Mouse (Mus musculus): ENCODE data around the gene Osbpl3. TPM values are rescaled to one million over a fixed set of nuclear protein-coding genes. Genes with fewer than 3 reads are reported as not detected.

Gene Osbpl3
- polyA plus RNA-seq, 1 experiment from 2014 or later = 4.4 TPM

GRCm38 (mm10) chr6:50333346-50333745 is 122.7 kb downstream of the Osbpl3 start:
- Histone ChIP-seq H3K27ac (no peak overlapping the region), H3K36me3 (ENCODE audit: inconsistent target) (no peaks in the 10 kb centered on the region)
- WGBS (ENCODE audit: missing documents) = 91% methylated on average over 6 of the region's 6 CpGs

GRCm38 (mm10) chr6:50331477-50331876 is 124.5 kb downstream of the Osbpl3 start:
- Histone ChIP-seq H3K36me3 (ENCODE audit: inconsistent target) (peaks cover 4% of the 10 kb centered on the region; the same call in 1 of the 2 replicates), H3K4me3 (ENCODE audit: inconsistent target) (no peak overlapping the region), H3K27ac (no peak overlapping the region), H3K79me2 (ENCODE audit: inconsistent target) (no peaks in the 10 kb centered on the region)
- WGBS (ENCODE audit: missing documents) = 81% methylated on average over 2 of the region's 2 CpGs

More at GRCm38 (mm10) chr6:50333346-50333745, 122.7 kb downstream of the Osbpl3 start:
- Histone ChIP-seq H3K4me3 (ENCODE audit: inconsistent target) (no peak overlapping the region), H3K79me2 (ENCODE audit: inconsistent target) (no peaks in the 10 kb centered on the region)

- Histone ChIP-seq H3K36me3 (ENCODE audit: inconsistent target) (peaks cover 6% of the 10 kb centered on the region; the same call in 1 of the 2 replicates), H3K79me2 (ENCODE audit: inconsistent target) (no peaks in the 10 kb centered on the region), H3K27ac (no peak overlapping the region), H3K4me3 (ENCODE audit: inconsistent target) (no peak overlapping the region)
- 93% methylated on average over 8 of the region's 8 CpGs for WGBS (ENCODE audit: missing documents)
Measured at GRCm38 (mm10) chr6:50329380-50329779, 126.6 kb downstream of the Osbpl3 start.

GRCm38 (mm10) chr6:50328901-50329300 is 127.1 kb downstream of the Osbpl3 start:
- H3K79me2 ChIP-seq (ENCODE audit: inconsistent target) = no peaks in the 10 kb centered on the region
- 94% methylated on average over 7 of the region's 7 CpGs for WGBS (ENCODE audit: missing documents)
- peaks cover 6% of the 10 kb centered on the region; the same call in 1 of the 2 replicates for H3K36me3 ChIP-seq (ENCODE audit: inconsistent target)
- H3K27ac ChIP-seq = no peak overlapping the region
- no peak overlapping the region for H3K4me3 ChIP-seq (ENCODE audit: inconsistent target)

- 92% methylated on average over 4 of the region's 4 CpGs for WGBS (ENCODE audit: missing documents)
- H3K36me3 ChIP-seq (ENCODE audit: inconsistent target) = peaks cover 6% of the 10 kb centered on the region; the same call in 1 of the 2 replicates
- H3K79me2 ChIP-seq (ENCODE audit: inconsistent target) = no peaks in the 10 kb centered on the region
Measured at GRCm38 (mm10) chr6:50326192-50326591, 129.8 kb downstream of the Osbpl3 start.

GRCm38 (mm10) chr6:50325485-50325884 is 130.5 kb downstream of the Osbpl3 start:
- H3K4me3 ChIP-seq (ENCODE audit: inconsistent target) = no peak overlapping the region
- WGBS (ENCODE audit: missing documents) = 41% methylated on average over 9 of the region's 9 CpGs
- H3K79me2 ChIP-seq (ENCODE audit: inconsistent target) = no peaks in the 10 kb centered on the region
- no peak overlapping the region for H3K27ac ChIP-seq
- H3K36me3 ChIP-seq (ENCODE audit: inconsistent target) = peaks cover 6% of the 10 kb centered on the region; the same call in 1 of the 2 replicates

More at GRCm38 (mm10) chr6:50326192-50326591, 129.8 kb downstream of the Osbpl3 start:
- Histone ChIP-seq H3K27ac (no peak overlapping the region), H3K4me3 (ENCODE audit: inconsistent target) (no peak overlapping the region)

- 95% methylated on average over 8 of the region's 9 CpGs for WGBS (ENCODE audit: missing documents)
- Histone ChIP-seq H3K27ac (no peak overlapping the region), H3K79me2 (ENCODE audit: inconsistent target) (no peaks in the 10 kb centered on the region), H3K36me3 (ENCODE audit: inconsistent target) (peaks cover 6% of the 10 kb centered on the region; the same call in 1 of the 2 replicates), H3K4me3 (ENCODE audit: inconsistent target) (no peak overlapping the region)
Measured at GRCm38 (mm10) chr6:50322631-50323030, 133.4 kb downstream of the Osbpl3 start.

GRCm38 (mm10) chr6:50321739-50322138 is 134.3 kb downstream of the Osbpl3 start:
- WGBS (ENCODE audit: missing documents) = 95% methylated on average over 6 of the region's 6 CpGs
- no peak overlapping the region for H3K27ac ChIP-seq
- H3K36me3 ChIP-seq (ENCODE audit: inconsistent target) = peaks cover 5% of the 10 kb centered on the region; the same call in 1 of the 2 replicates
- H3K4me3 ChIP-seq (ENCODE audit: inconsistent target) = no peak overlapping the region
- no peaks in the 10 kb centered on the region for H3K79me2 ChIP-seq (ENCODE audit: inconsistent target)

- H3K36me3 ChIP-seq (ENCODE audit: inconsistent target) = no peaks in the 10 kb centered on the region
- H3K79me2 ChIP-seq (ENCODE audit: inconsistent target) = no peaks in the 10 kb centered on the region
- no peak overlapping the region for H3K27ac ChIP-seq
- 95% methylated on average over 7 of the region's 7 CpGs for WGBS (ENCODE audit: missing documents)
- no peak overlapping the region for H3K4me3 ChIP-seq (ENCODE audit: inconsistent target)
Measured at GRCm38 (mm10) chr6:50318590-50319172, 137.3 kb downstream of the Osbpl3 start.

- 97% methylated on average over 2 of the region's 2 CpGs for WGBS (ENCODE audit: missing documents)
- H3K27ac ChIP-seq = no peak overlapping the region
- no peak overlapping the region for H3K4me3 ChIP-seq (ENCODE audit: inconsistent target)
- no peaks in the 10 kb centered on the region for H3K79me2 ChIP-seq (ENCODE audit: inconsistent target)
- H3K36me3 ChIP-seq (ENCODE audit: inconsistent target) = no peaks in the 10 kb centered on the region
Measured at GRCm38 (mm10) chr6:50318150-50318549, 137.9 kb downstream of the Osbpl3 start.

GRCm38 (mm10) chr6:50316795-50317505 is 139.1 kb downstream of the Osbpl3 start:
- Histone ChIP-seq H3K27ac (no peak overlapping the region), H3K4me3 (ENCODE audit: inconsistent target) (no peak overlapping the region), H3K79me2 (ENCODE audit: inconsistent target) (no peaks in the 10 kb centered on the region), H3K36me3 (ENCODE audit: inconsistent target) (no peaks in the 10 kb centered on the region)
- 87% methylated on average over 7 of the region's 7 CpGs for WGBS (ENCODE audit: missing documents)

GRCm38 (mm10) chr6:50314406-50315071 is 141.5 kb downstream of the Osbpl3 start:
- Histone ChIP-seq H3K79me2 (ENCODE audit: inconsistent target) (no peaks in the 10 kb centered on the region), H3K27ac (no peak overlapping the region), H3K36me3 (ENCODE audit: inconsistent target) (no peaks in the 10 kb centered on the region), H3K4me3 (ENCODE audit: inconsistent target) (no peak overlapping the region)
- 86% methylated on average over 12 of the region's 12 CpGs for WGBS (ENCODE audit: missing documents)

- WGBS (ENCODE audit: missing documents) = 68% methylated on average over 4 of the region's 4 CpGs
- Histone ChIP-seq H3K36me3 (ENCODE audit: inconsistent target) (no peaks in the 10 kb centered on the region), H3K4me3 (ENCODE audit: inconsistent target) (no peak overlapping the region)
Measured at GRCm38 (mm10) chr6:50312647-50313046, 143.4 kb downstream of the Osbpl3 start.

GRCm38 (mm10) chr6:50309019-50309418 is 147.0 kb downstream of the Osbpl3 start:
- H3K36me3 ChIP-seq (ENCODE audit: inconsistent target) = no peaks in the 10 kb centered on the region
- no peaks in the 10 kb centered on the region for H3K79me2 ChIP-seq (ENCODE audit: inconsistent target)
- no peak overlapping the region for H3K4me3 ChIP-seq (ENCODE audit: inconsistent target)
- H3K27ac ChIP-seq = no peak overlapping the region
- WGBS (ENCODE audit: missing documents) = 84% methylated on average over 6 of the region's 6 CpGs

More at GRCm38 (mm10) chr6:50312647-50313046, 143.4 kb downstream of the Osbpl3 start:
- Histone ChIP-seq H3K27ac (no peak overlapping the region), H3K79me2 (ENCODE audit: inconsistent target) (no peaks in the 10 kb centered on the region)

GRCm38 (mm10) chr6:50306625-50307024 is 149.4 kb downstream of the Osbpl3 start:
- WGBS (ENCODE audit: missing documents) = 12% methylated on average over 4 of the region's 4 CpGs
- Histone ChIP-seq H3K4me3 (ENCODE audit: inconsistent target) (no peak overlapping the region), H3K27ac (peak overlapping the region; percentile 95), H3K79me2 (ENCODE audit: inconsistent target) (no peaks in the 10 kb centered on the region), H3K36me3 (ENCODE audit: inconsistent target) (no peaks in the 10 kb centered on the region)
